Mouse (Mus musculus) embryonic facial prominence, embryonic 11.5 days (tissue): ENCODE measurements around the gene Fam89a. TPM values are rescaled to one million over a fixed set of nuclear protein-coding genes. Genes with fewer than 3 reads are reported as not detected.

Experiments
- ATAC-seq: fragments of 200-750 bp; cut with Nextera tagmentation; replicated peaks from 2 replicates; pipeline ENCODE4 v1.8.0; 2017; ENCODE audit warnings: low read depth; ENCODE audit not compliant: insufficient number of reproducible peaks, low FRiP score, low TSS enrichment
- DNase-seq: peaks from one replicate; pipeline ENCODE4 v3.0.0-alpha.2; 2015; ENCODE audit warnings: low spot score
- H3K27ac ChIP-seq: fragments of 300-500 bp; sonication (generic); replicated peaks from 2 replicates; pipeline ENCODE4 v1.5.1; 2014; ENCODE audit warnings: mild to moderate bottlenecking, low read depth, low read length, control low read depth
- H3K27me3 ChIP-seq: fragments of 300-500 bp; sonication (generic); 2 replicates; pipeline ENCODE4 v1.6.1; 2014; ENCODE audit warnings: mild to moderate bottlenecking, low read length, moderate library complexity, mixed read lengths; ENCODE audit not compliant: control insufficient read depth, insufficient read depth
- H3K36me3 ChIP-seq: fragments of 300-500 bp; sonication (generic); replicated peaks from 2 replicates; pipeline ENCODE4 v1.6.1; 2014; ENCODE audit warnings: low read depth, mild to moderate bottlenecking, low read length, moderate library complexity, mixed read lengths; ENCODE audit not compliant: control insufficient read depth, insufficient read depth
- H3K4me1 ChIP-seq: fragments of 300-500 bp; sonication (generic); 2 replicates; pipeline ENCODE4 v1.6.1; 2014; ENCODE audit warnings: low read length, mixed read lengths; ENCODE audit not compliant: control insufficient read depth, insufficient read depth
- H3K4me2 ChIP-seq: fragments of 300-500 bp; sonication (generic); 2 replicates; pipeline ENCODE4 v1.6.1; 2014; ENCODE audit warnings: low read depth, mild to moderate bottlenecking, control low read depth, low read length, moderate library complexity
- H3K4me3 ChIP-seq: fragments of 300-500 bp; sonication (generic); 2 replicates; pipeline ENCODE4 v1.5.1; 2014; ENCODE audit warnings: low read depth, low read length, control low read depth
- H3K9ac ChIP-seq: fragments of 300-500 bp; sonication (generic); replicated peaks from 2 replicates; pipeline ENCODE4 v1.6.1; 2014; ENCODE audit warnings: mild to moderate bottlenecking, control low read depth, low read length
- H3K9me3 ChIP-seq: fragments of 300-500 bp; sonication (generic); replicated peaks from 2 replicates; pipeline ENCODE4 v1.6.1; 2016; ENCODE audit warnings: mild to moderate bottlenecking, low read length, inconsistent platforms, mixed read lengths; ENCODE audit not compliant: control insufficient read depth
- WGBS: fragments of 180-500 bp; shearing (Covaris S2); extraction: QIAGEN DNeasy Blood & Tissue Kit; methylation state at CpG from one replicate; pipeline ENCODE4 v1.1.7; 2014; 5-methylcytosine and 5-hydroxymethylcytosine counted together
- polyA plus RNA-seq: library from polyadenylated mRNA; unstranded; fragments of >200 nt; fragmentation: Nextera tagmentation; extraction: Ambion mirVana; gene quantifications from 2 replicates; pipeline ENCODE4 v1.2.1, GENCODE M21; 2014

Gene Fam89a
- polyA plus RNA-seq, 1 experiment from 2014 or later, result 6.0 TPM

- no peak for ATAC-seq
- Histone ChIP-seq H3K36me3 (no peaks in the 10 kb centered on the region), H3K27ac (peak overlapping the region; percentile 32; the same call in 1 of the 2 replicates), H3K4me2 (peak overlapping the region; percentile 97), H3K4me1 (peaks cover 7% of the 10 kb centered on the region; the same call in 1 of the 2 replicates), H3K9ac (peak overlapping the region; percentile 14; the same call in 1 of the 2 replicates), H3K9me3 (no peaks in the 10 kb centered on the region), H3K27me3 (peaks cover 39% of the 10 kb centered on the region), H3K4me3 (peak overlapping the region; percentile 50)
- WGBS, result under 1% methylated on average over 32 of the region's 32 CpGs
- DNase-seq, result peak; percentile 8
Observed at GRCm38 (mm10) chr8:124792186-124792585, 40.6 kb upstream of the Fam89a start.

GRCm38 (mm10) chr8:124791751-124792150 lies 40.1 kb upstream of the Fam89a start:
- peak overlapping the region; percentile 50 for H3K4me3 ChIP-seq
- H3K27me3 ChIP-seq, result peaks cover 39% of the 10 kb centered on the region
- H3K9ac ChIP-seq, result no peak overlapping the region
- DNase-seq, result no peak
- H3K4me1 ChIP-seq, result peaks cover 7% of the 10 kb centered on the region; the same call in 1 of the 2 replicates
- H3K27ac ChIP-seq, result no peak overlapping the region
- ATAC-seq, result no peak
- no peaks in the 10 kb centered on the region for H3K9me3 ChIP-seq
- H3K4me2 ChIP-seq, result peak overlapping the region; percentile 97
- no peaks in the 10 kb centered on the region for H3K36me3 ChIP-seq
- WGBS, result 44% methylated on average over 4 of the region's 4 CpGs

DNA sequence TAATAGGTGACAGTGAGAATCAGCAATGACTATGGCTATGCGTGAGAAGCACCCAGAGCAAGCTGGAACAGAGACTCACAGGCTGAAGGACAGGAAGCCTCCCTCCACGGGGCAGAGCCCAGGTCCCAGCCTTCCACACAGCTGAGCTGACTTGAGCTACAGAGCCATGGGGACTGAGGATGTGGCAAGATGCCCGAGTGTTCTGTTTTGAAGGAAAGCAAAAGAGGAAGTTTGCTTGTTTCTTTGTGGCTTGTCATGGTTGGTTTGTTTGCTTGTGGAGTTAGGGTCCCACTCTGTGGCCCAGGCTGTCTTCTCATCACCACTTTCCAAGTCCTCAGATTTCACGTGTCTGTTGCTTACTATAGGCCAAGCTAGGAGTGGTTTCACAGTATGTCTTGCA lies 39.0 kb upstream of the Fam89a start:
- Histone ChIP-seq H3K9me3 (no peaks in the 10 kb centered on the region), H3K9ac (no peak overlapping the region), H3K4me3 (no peak overlapping the region), H3K36me3 (no peaks in the 10 kb centered on the region), H3K27ac (no peak overlapping the region), H3K27me3 (peaks cover 34% of the 10 kb centered on the region), H3K4me1 (peaks cover 7% of the 10 kb centered on the region; the same call in 1 of the 2 replicates), H3K4me2 (no peak overlapping the region)
- 71% methylated on average over 4 of the region's 4 CpGs for WGBS
- DNase-seq, result no peak
- no peak for ATAC-seq

GRCm38 (mm10) chr8:124784613-124785012 lies 33.0 kb upstream of the Fam89a start:
- Histone ChIP-seq H3K27ac (no peak overlapping the region), H3K9ac (no peak overlapping the region), H3K9me3 (no peaks in the 10 kb centered on the region), H3K4me1 (no peaks in the 10 kb centered on the region), H3K36me3 (no peaks in the 10 kb centered on the region), H3K4me2 (no peak overlapping the region), H3K4me3 (no peak overlapping the region), H3K27me3 (no peaks in the 10 kb centered on the region; the same call in 1 of the 2 replicates)
- no peak for ATAC-seq
- DNase-seq, result no peak
- 91% methylated on average over 13 of the region's 13 CpGs for WGBS

DNA sequence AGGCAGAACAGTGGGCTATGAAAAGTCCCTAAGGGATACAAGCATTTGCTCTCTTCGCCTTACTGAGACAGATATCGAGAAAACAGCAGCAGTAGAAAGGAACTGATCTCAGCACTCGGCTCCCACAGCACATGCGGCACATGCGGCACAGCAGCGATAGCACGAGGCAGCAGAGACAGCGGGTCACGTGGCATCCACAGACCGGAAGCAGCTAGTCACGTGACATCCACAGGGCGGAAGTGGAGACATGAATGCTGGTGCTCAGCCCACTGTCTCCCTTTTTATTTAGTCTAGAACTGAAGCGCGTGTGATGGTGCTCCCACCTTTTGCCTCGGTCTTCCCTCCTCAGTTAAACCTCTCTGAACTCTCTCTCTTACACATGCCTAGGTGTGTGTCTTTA lies 31.6 kb upstream of the Fam89a start:
- Histone ChIP-seq H3K36me3 (no peaks in the 10 kb centered on the region), H3K4me1 (no peaks in the 10 kb centered on the region), H3K4me3 (no peak overlapping the region), H3K4me2 (no peak overlapping the region), H3K27me3 (no peaks in the 10 kb centered on the region; the same call in 1 of the 2 replicates), H3K9me3 (no peaks in the 10 kb centered on the region), H3K9ac (no peak overlapping the region), H3K27ac (no peak overlapping the region)
- WGBS, result 86% methylated on average over 15 of the region's 15 CpGs
- ATAC-seq (no peak), DNase-seq (no peak)

DNA sequence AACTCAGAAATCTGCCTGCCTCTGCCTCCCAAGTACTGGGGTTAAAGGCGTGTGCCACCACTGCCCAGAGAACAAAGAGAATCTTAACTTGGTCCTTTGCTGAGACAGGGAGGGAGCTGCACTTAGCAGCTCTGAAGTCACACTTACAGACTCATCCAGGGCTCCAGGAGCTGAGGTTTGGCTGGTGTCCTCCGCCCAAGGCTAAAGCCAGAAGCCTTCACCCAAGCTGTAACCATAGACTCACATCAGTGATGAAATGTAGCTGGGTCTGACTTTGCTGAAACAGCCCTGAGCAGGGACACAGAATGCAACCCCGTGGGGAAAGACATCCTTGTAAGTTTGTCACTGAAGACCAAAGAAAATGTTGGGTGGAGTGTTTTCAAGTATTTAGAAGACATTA lies 30.8 kb upstream of the Fam89a start:
- H3K27ac ChIP-seq, result no peak overlapping the region
- no peaks in the 10 kb centered on the region for H3K4me1 ChIP-seq
- H3K9ac ChIP-seq, result no peak overlapping the region
- no peaks in the 10 kb centered on the region; the same call in 1 of the 2 replicates for H3K27me3 ChIP-seq
- H3K4me2 ChIP-seq, result no peak overlapping the region
- DNase-seq (no peak), ATAC-seq (no peak)
- H3K36me3 ChIP-seq, result no peaks in the 10 kb centered on the region
- no peaks in the 10 kb centered on the region for H3K9me3 ChIP-seq
- 82% methylated on average over 3 of the region's 3 CpGs for WGBS
- no peak overlapping the region for H3K4me3 ChIP-seq

DNA sequence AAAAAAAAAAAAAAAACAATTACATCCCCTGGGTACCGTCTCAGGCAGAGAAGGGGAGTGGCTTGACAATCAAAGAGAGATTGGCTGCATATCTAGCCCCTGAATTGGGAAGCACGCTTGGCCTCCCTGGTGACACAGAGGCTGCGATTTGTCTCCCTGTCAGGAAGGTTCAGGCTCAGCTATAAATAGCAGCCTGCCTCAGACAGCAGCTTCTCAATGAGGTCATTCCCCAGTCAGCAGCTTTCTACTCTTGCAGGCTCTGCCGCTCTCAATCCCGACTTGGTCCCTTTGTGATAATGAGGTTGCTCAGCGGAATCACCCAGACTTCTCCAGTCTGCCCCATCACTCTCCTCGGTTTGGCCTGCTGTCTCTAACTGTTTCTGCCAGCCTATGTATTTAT lies 28.6 kb upstream of the Fam89a start:
- ATAC-seq, result no peak
- no peak overlapping the region for H3K4me2 ChIP-seq
- no peaks in the 10 kb centered on the region for H3K27me3 ChIP-seq
- H3K4me3 ChIP-seq, result no peak overlapping the region
- H3K36me3 ChIP-seq, result no peaks in the 10 kb centered on the region
- H3K9ac ChIP-seq, result no peak overlapping the region
- no peaks in the 10 kb centered on the region for H3K9me3 ChIP-seq
- H3K4me1 ChIP-seq, result no peaks in the 10 kb centered on the region
- no peak overlapping the region for H3K27ac ChIP-seq
- 26% methylated on average over 7 of the region's 7 CpGs for WGBS
- peak; percentile 45 for DNase-seq

GRCm38 (mm10) chr8:124775695-124776094 lies 24.1 kb upstream of the Fam89a start:
- H3K4me2 ChIP-seq, result no peak overlapping the region
- no peak overlapping the region for H3K9ac ChIP-seq
- no peak overlapping the region for H3K4me3 ChIP-seq
- WGBS, result 15% methylated on average over 16 of the region's 16 CpGs
- H3K27ac ChIP-seq, result no peak overlapping the region
- H3K9me3 ChIP-seq, result no peaks in the 10 kb centered on the region
- ATAC-seq (no peak), DNase-seq (peak; percentile 87)
- no peaks in the 10 kb centered on the region for H3K36me3 ChIP-seq
- H3K27me3 ChIP-seq, result no peaks in the 10 kb centered on the region
- H3K4me1 ChIP-seq, result no peaks in the 10 kb centered on the region
